Mouse (Mus musculus) bone marrow, adult 2 months (tissue): ENCODE data around the gene Shtn1.

Source experiments
- CTCF ChIP-seq: fragments of 200-500 bp; IDR thresholded peaks from 2 replicates; pipeline ENCODE4 v1.5.1; 2011; ENCODE audit warnings: low read length, control low read depth; ENCODE audit not compliant: control insufficient read depth, insufficient read depth
- POLR2A ChIP-seq: fragments of 200-500 bp; IDR thresholded peaks from 2 replicates; pipeline ENCODE4 v1.6.1; 2011; ENCODE audit warnings: low read depth, mild to moderate bottlenecking, control low read depth, low read length, borderline replicate concordance; ENCODE audit not compliant: control insufficient read depth

GRCm38 (mm10) chr19:59036811-59037210 is 39.1 kb downstream of the Shtn1 start:
- no peak for TF ChIP-seq CTCF
- TF ChIP-seq POLR2A, result no peak
